Mouse (Mus musculus): ENCODE data around the gene Ctsf.
"Not testable (repeated sequence)": the region's sequence is repeated elsewhere in the genome, so short reads cannot be mapped to it uniquely, and the experiment has no call there.

Ctsf gene

GRCm38 (mm10) chr19:4849800-4850199, 5.1 kb upstream of the Ctsf start:
- DNase-seq (ENCODE audit: low read depth, low spot score), result no peak

- DNase-seq (ENCODE audit: low read depth, low spot score), result no peak
Observed at GRCm38 (mm10) chr19:4850281-4850680, 4.6 kb upstream of the Ctsf start.

- DNase-seq (ENCODE audit: low read depth, low spot score), result no peak
Observed at GRCm38 (mm10) chr19:4855470-4855820, 515 bp downstream of the Ctsf start.

GRCm38 (mm10) chr19:4855951-4856350, 1.0 kb downstream of the Ctsf start:
- no peak for DNase-seq (ENCODE audit: low read depth, low spot score)

- DNase-seq (ENCODE audit: low read depth, low spot score), result peak; percentile 65
Observed at GRCm38 (mm10) chr19:4859081-4859480, 4.2 kb downstream of the Ctsf start.

- no peak for DNase-seq (ENCODE audit: low read depth, low spot score)
Observed at GRCm38 (mm10) chr19:4863048-4863447, 8.1 kb downstream of the Ctsf start.

GRCm38 (mm10) chr19:4865147-4865546, 10.2 kb downstream of the Ctsf start:
- DNase-seq (ENCODE audit: low read depth, low spot score), result no peak

- DNase-seq (ENCODE audit: low read depth, low spot score), result not testable (repeated sequence)
Observed at GRCm38 (mm10) chr19:4874613-4875012, 19.7 kb downstream of the Ctsf start.

- DNase-seq (ENCODE audit: low read depth, low spot score), result no peak
Observed at GRCm38 (mm10) chr19:4876241-4876640, 21.3 kb downstream of the Ctsf start.

GRCm38 (mm10) chr19:4876755-4877154, 21.8 kb downstream of the Ctsf start:
- DNase-seq (ENCODE audit: low read depth, low spot score), result no peak

GRCm38 (mm10) chr19:4877785-4878184, 22.9 kb downstream of the Ctsf start, which contains the start of gene Actn3:
Gene Actn3 (minus strand): TSS chr19:4877909.
- no peak for DNase-seq (ENCODE audit: low read depth, low spot score)

GRCm38 (mm10) chr19:4878405-4879323, 23.7 kb downstream of the Ctsf start, which contains the start of gene Zdhhc24:
Gene Zdhhc24 (plus strand): TSS chr19:4878668.
- DNase-seq (ENCODE audit: low read depth, low spot score), result peak; percentile 99

- DNase-seq (ENCODE audit: low read depth, low spot score), result no peak
Observed at GRCm38 (mm10) chr19:4879324-4879703, 24.4 kb downstream of the Ctsf start.

- DNase-seq (ENCODE audit: low read depth, low spot score), result no peak
Observed at GRCm38 (mm10) chr19:4883961-4884360, 29.0 kb downstream of the Ctsf start.

GRCm38 (mm10) chr19:4889791-4890190, 34.9 kb downstream of the Ctsf start:
- no peak for DNase-seq (ENCODE audit: low read depth, low spot score)

GRCm38 (mm10) chr19:4891798-4892197, 36.9 kb downstream of the Ctsf start:
- DNase-seq (ENCODE audit: low read depth, low spot score), result no peak

- no peak for DNase-seq (ENCODE audit: low read depth, low spot score)
Observed at GRCm38 (mm10) chr19:4896780-4897520, 42.0 kb downstream of the Ctsf start.

GRCm38 (mm10) chr19:4898972-4899371, 44.0 kb downstream of the Ctsf start:
- DNase-seq (ENCODE audit: low read depth, low spot score), result no peak

- DNase-seq (ENCODE audit: low read depth, low spot score), result no peak
Observed at GRCm38 (mm10) chr19:4899888-4900287, 45.0 kb downstream of the Ctsf start.

- peak; percentile 92 for DNase-seq (ENCODE audit: low read depth, low spot score)
Observed at GRCm38 (mm10) chr19:4905979-4906794, 51.3 kb downstream of the Ctsf start, which contains the start of gene Bbs1. Gene Bbs1 (minus strand): TSS chr19:4906628.

- peak; percentile 33 for DNase-seq (ENCODE audit: low read depth, low spot score)
Observed at GRCm38 (mm10) chr19:4908107-4908506, 53.2 kb downstream of the Ctsf start.

GRCm38 (mm10) chr19:4909376-4909775, 54.4 kb downstream of the Ctsf start:
- DNase-seq (ENCODE audit: low read depth, low spot score), result no peak

Data from brain, adult 2 months (tissue).